In the genomic region with DNA sequence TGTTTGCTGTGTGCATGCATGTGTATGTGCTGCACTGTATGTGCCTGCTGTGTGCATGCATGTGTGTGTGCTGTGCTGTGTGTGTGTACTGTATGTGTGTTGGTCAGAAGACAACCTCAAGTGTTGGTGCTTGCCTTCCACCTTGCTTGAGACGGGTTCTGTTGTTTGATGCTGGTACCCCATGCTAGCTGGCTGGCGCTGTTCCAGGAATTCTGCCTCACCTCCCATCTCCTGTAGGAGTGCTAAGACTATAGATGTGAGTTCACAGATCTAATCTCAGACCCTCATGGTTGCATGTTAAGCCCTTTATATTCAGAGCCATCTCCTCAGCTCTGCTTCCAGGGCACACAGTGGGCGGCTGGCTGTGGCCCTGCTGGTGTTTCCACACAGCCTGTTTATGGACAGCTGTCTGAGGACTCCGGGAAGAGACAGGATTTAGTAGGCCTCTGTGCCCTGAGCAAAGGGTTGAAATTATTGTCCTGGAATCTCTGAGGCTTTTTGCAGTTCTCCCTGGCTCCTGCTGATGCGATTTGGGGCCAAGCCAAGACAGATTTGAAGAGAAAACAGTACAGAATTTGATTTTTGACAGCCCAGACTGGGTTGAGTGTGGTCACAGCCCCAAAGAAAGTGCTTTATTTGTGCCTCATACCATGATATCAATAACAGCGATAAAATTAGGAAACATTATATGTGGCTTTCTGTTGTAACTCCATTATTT, we compare ENCODE assay signal across 13 mouse cellular contexts. TPM values are rescaled to one million over a fixed set of nuclear protein-coding genes. Genes with fewer than 3 reads are reported as not detected.
DNase-seq lines count a peak whose midpoint lies in the region; ATAC-seq and TF ChIP-seq lines count a peak whose summit lies in the region.
"Had no signal": no experiment of that assay in that cellular context is flagged by ENCODE, and none has a peak within 500 bp of the region (broad histone marks: within the 10 kb centered on the region; RNA-seq: fewer than 3 reads in every experiment).

No protein-coding gene starts in this region.

- TF ChIP-seq CTCF in testis, adult 2 months (IDR thresholded peaks at IDR 0.05; ENCODE audit: control insufficient read depth, insufficient read depth, insufficient replicate concordance, low read depth, low read length): no peak

- no peak for ATAC-seq in erythroid progenitor cell, adult 5-6 weeks (replicated peaks; ENCODE audit: low FRiP score, poor library complexity, severe bottlenecking)

- DNase-seq in cerebellum, postnatal 14 days: peak; percentile 40 to 67
- DNase-seq in cerebellum, adult 8-10 months: no peak
- peak; percentile 29 for DNase-seq in layer of hippocampus, adult 11-12 months (ENCODE audit: low spot score)
- no peak for DNase-seq in layer of hippocampus, postnatal 25 days (ENCODE audit: extremely low spot score in 1 of 2, low spot score in 1 of 2)
- no peak for DNase-seq in testis, postnatal 14 days (ENCODE audit: low spot score)
- no peak for DNase-seq in adrenal gland, postnatal 14 days
- DNase-seq: adrenal gland, postnatal 36 days; thymus, postnatal 4 days had no signal

- no peak for TF ChIP-seq POLR2A in testis, adult 2 months (IDR thresholded peaks at IDR 0.05; ENCODE audit: control insufficient read depth, low read depth, low read length)

- peak overlapping the region; percentile 51; the same call in 1 of the 2 replicates for H3K27ac ChIP-seq in testis, adult 2 months (ENCODE audit: control insufficient read depth, insufficient read depth, low read depth, low read length)
- H3K27ac ChIP-seq: kidney, embryonic 15.5 days had no signal

- no peaks in the 10 kb centered on the region for H3K27me3 ChIP-seq in testis, adult 2 months (ENCODE audit: control insufficient read depth, insufficient read depth, low read length)
- H3K27me3 ChIP-seq: kidney, embryonic 15.5 days had no signal

- no peaks in the 10 kb centered on the region for H3K36me3 ChIP-seq in testis, adult 2 months (ENCODE audit: control insufficient read depth, insufficient read depth, low read length)
- H3K36me3 ChIP-seq: kidney, embryonic 15.5 days had no signal

- peaks cover 15% of the 10 kb centered on the region for H3K4me1 ChIP-seq in testis, adult 2 months (ENCODE audit: control insufficient read depth, insufficient read depth, low read length)

- no peak overlapping the region for H3K4me3 ChIP-seq in testis, adult 2 months (ENCODE audit: control insufficient read depth, low read depth, low read length)
- H3K4me3 ChIP-seq: kidney, embryonic 15.5 days had no signal

RNA-seq across cellular contexts. Expression of a gene that starts 6.2 kb away (rescaled TPM):
- 10 to 100 TPM; 12.8 to 29.9 TPM for total RNA-seq in layer of hippocampus, postnatal 25 days (2021)
- 19.3 and 25.9 TPM in 2 replicates for polyA plus RNA-seq in testis, adult 2 months (2012; rRNA removed)
- total RNA-seq in adrenal gland, postnatal 14 days (2021): 51.1 and 57.4 TPM in 2 replicates
- 81.7 and 147 TPM in 2 replicates for total RNA-seq in erythroid progenitor cell, adult 5-6 weeks (2015; ENCODE audit: low replicate concordance)
- 36.5 and 41.4 TPM in 2 replicates for total RNA-seq in erythroid progenitor cell, adult 5-6 weeks (2017; ENCODE audit: low replicate concordance)

RNA-seq across cellular contexts. Expression of a gene that starts 10.4 kb away (rescaled TPM):
- 10 to 100 TPM; 20.0 to 20.9 TPM for total RNA-seq in layer of hippocampus, postnatal 25 days (2021)
- 136 and 161 TPM in 2 replicates for polyA plus RNA-seq in testis, adult 2 months (2012; rRNA removed)
- 6.8 and 8.6 TPM in 2 replicates for total RNA-seq in adrenal gland, postnatal 14 days (2021)
- not detected in 2 replicates for total RNA-seq in erythroid progenitor cell, adult 5-6 weeks (2015; ENCODE audit: low replicate concordance)
- 0.39 TPM in 1 of 2 replicates, not detected in the other for total RNA-seq in erythroid progenitor cell, adult 5-6 weeks (2017; ENCODE audit: low replicate concordance)
- total RNA-seq: MEL; neutrophil, adult 5-6 weeks had no signal

RNA-seq across cellular contexts. Expression of a gene that starts 55.0 kb away (rescaled TPM):
- 10 to 100 TPM; 78.2 to 84.7 TPM for total RNA-seq in layer of hippocampus, postnatal 25 days (2021)
- 3.1 and 3.2 TPM in 2 replicates for polyA plus RNA-seq in testis, adult 2 months (2012; rRNA removed)
- 27.2 and 28.3 TPM in 2 replicates for total RNA-seq in adrenal gland, postnatal 14 days (2021)
- 8.6 and 12.2 TPM in 2 replicates for total RNA-seq in erythroid progenitor cell, adult 5-6 weeks (2015; ENCODE audit: low replicate concordance)
- total RNA-seq in erythroid progenitor cell, adult 5-6 weeks (2017; ENCODE audit: low replicate concordance): 3.3 and 7.6 TPM in 2 replicates
- total RNA-seq: MEL had no signal

Comparison
In these comparisons a context has a peak if more than half of its experiments do, and no peak if none do; other contexts are left out.
1. DNase-seq: peak in cerebellum, postnatal 14 days (2 of 2) and layer of hippocampus, adult 11-12 months (single experiment); none in cerebellum, adult 8-10 months (single experiment), layer of hippocampus, postnatal 25 days (0 of 2), testis, postnatal 14 days (single experiment) and adrenal gland, postnatal 14 days (single experiment).